ENCODE assay signal across 8 mouse cellular contexts in the genomic region with DNA sequence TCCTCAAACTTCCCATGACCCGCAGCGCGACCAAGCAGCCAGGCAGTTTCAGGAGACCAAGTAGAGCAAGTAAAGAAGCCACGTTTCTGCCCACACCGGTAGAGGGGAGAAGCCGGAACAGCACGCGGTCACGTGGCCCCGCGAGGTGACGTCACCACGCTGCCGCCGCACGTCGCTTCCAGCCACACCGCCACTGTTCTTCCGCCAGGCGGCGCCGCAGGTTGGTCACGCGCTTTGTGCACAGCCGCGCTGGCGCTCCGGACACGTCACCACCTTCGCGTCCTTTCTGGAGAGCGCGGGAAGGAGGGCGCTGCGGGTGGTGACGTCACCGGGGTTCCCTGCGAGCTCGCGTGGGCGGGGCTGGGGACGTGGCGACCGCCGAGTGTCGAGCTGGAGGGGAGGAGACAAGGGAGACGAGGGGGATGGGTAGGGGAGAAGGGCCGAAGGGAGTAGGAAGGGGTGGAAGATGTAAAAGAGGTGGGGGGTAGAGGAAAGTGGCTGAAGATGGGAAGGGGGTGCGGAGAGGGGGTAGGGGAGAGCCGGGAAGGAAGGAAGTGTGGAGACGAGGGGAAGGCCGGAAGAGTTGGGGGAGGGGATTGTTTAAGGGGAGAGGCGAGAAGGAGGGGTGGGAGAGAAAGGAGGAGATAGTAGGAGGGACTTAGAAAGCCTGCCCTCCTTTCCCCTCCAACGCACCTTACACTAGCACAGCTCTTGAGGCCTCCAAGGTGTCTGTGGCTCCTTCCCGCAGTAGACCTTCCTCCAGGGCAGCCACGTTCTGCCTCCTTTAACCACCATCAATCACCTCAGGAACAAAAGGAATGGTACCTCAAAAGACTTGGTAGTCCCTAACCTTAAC. TPM values are rescaled to one million over a fixed set of nuclear protein-coding genes. Genes with fewer than 3 reads are reported as not detected.
DNase-seq lines count a peak whose midpoint lies in the region; ATAC-seq and TF ChIP-seq lines count a peak whose summit lies in the region.

No protein-coding gene starts in this region.

- H3K4me2 ChIP-seq in embryonic facial prominence, embryonic 14.5 days (ENCODE audit: low read depth, low read length) = peak overlapping the region; percentile 67
- H3K4me2 ChIP-seq in limb, embryonic 13.5 days (replicated peaks) = peak overlapping the region; percentile 76
- H3K4me2 ChIP-seq in midbrain, embryonic 16.5 days (ENCODE audit: low read length) = peak overlapping the region; percentile 67

- H3K4me1 ChIP-seq in embryonic facial prominence, embryonic 14.5 days (ENCODE audit: control insufficient read depth, insufficient read depth, low read length) = peaks cover 11% of the 10 kb centered on the region
- H3K4me1 ChIP-seq in heart, adult 2 months (ENCODE audit: control insufficient read depth, insufficient read depth, low read length) = peaks cover 28% of the 10 kb centered on the region
- peaks cover 19% of the 10 kb centered on the region for H3K4me1 ChIP-seq in limb, embryonic 13.5 days
- H3K4me1 ChIP-seq in midbrain, embryonic 16.5 days (ENCODE audit: control insufficient read depth, insufficient read depth, low read length) = peaks cover 16% of the 10 kb centered on the region

- TF ChIP-seq POLR2A in heart, adult 2 months (IDR thresholded peaks at IDR 0.05; ENCODE audit: insufficient read depth, low read depth, low read length) = peak; percentile 97

- ATAC-seq in embryonic facial prominence, embryonic 14.5 days (ENCODE audit: low read depth) = peak; percentile 94
- ATAC-seq in limb, embryonic 13.5 days (ENCODE audit: low FRiP score, low read depth) = peak; percentile 95
- ATAC-seq in midbrain, embryonic 16.5 days = peak; percentile 95

- H3K79me2 ChIP-seq in heart, adult 2 months (replicated peaks; ENCODE audit: control insufficient read depth, insufficient read depth, low read length) = no peaks in the 10 kb centered on the region

- H3K9ac ChIP-seq in embryonic facial prominence, embryonic 14.5 days (ENCODE audit: low read depth, low read length) = peak overlapping the region; percentile 69
- peak overlapping the region; percentile 70 for H3K9ac ChIP-seq in heart, adult 2 months (ENCODE audit: low read depth, low read length)
- peak overlapping the region; percentile 71 for H3K9ac ChIP-seq in limb, embryonic 13.5 days
- peak overlapping the region; percentile 53 for H3K9ac ChIP-seq in midbrain, embryonic 16.5 days (ENCODE audit: low read depth, low read length)

- no peak; the same call in 1 of the 2 replicates for TF ChIP-seq CTCF in heart, adult 2 months (IDR thresholded peaks at IDR 0.05)

- WGBS in embryonic facial prominence, embryonic 14.5 days = under 1% methylated on average over 54 of the region's 56 CpGs
- WGBS in heart, adult 2 months = under 1% methylated on average over 56 of the region's 56 CpGs
- WGBS in limb, embryonic 13.5 days = under 1% methylated on average over 56 of the region's 56 CpGs
- under 1% methylated on average over 53 of the region's 56 CpGs for WGBS in midbrain, embryonic 16.5 days

- no peaks in the 10 kb centered on the region for H3K9me3 ChIP-seq in embryonic facial prominence, embryonic 14.5 days (ENCODE audit: control insufficient read depth, low read length)
- H3K9me3 ChIP-seq in limb, embryonic 13.5 days = no peaks in the 10 kb centered on the region
- H3K9me3 ChIP-seq in midbrain, embryonic 16.5 days (replicated peaks; ENCODE audit: control insufficient read depth, low read length, poor library complexity, severe bottlenecking) = no peaks in the 10 kb centered on the region

- intact Hi-C loops in heart, adult 2 months (cut with DNase I) = loop anchor here (1.0 kb wide), 2 partner anchors 22 to 55 kb away; no protein-coding TSS in a partner anchor

- peak; percentile 99 for TF ChIP-seq EP300 in heart, adult 2 months (IDR thresholded peaks at IDR 0.05; ENCODE audit: insufficient read depth, low read depth, low read length)

- H3K36me3 ChIP-seq in embryonic facial prominence, embryonic 14.5 days (ENCODE audit: control insufficient read depth, insufficient read depth, low read length) = peaks cover 10% of the 10 kb centered on the region; the same call in 1 of the 2 replicates
- peaks cover 2% of the 10 kb centered on the region; the same call in 1 of the 2 replicates for H3K36me3 ChIP-seq in heart, adult 2 months (ENCODE audit: control insufficient read depth, insufficient read depth, low read length)
- H3K36me3 ChIP-seq in limb, embryonic 13.5 days = peaks cover 25% of the 10 kb centered on the region
- H3K36me3 ChIP-seq in midbrain, embryonic 16.5 days (ENCODE audit: control insufficient read depth, insufficient read depth, low read length) = no peaks in the 10 kb centered on the region

- peak overlapping the region; percentile 88 for H3K27ac ChIP-seq in embryonic facial prominence, embryonic 14.5 days (replicated peaks; ENCODE audit: low read depth, low read length)
- H3K27ac ChIP-seq in heart, adult 2 months = peak overlapping the region; percentile 98
- H3K27ac ChIP-seq in limb, embryonic 13.5 days = peak overlapping the region; percentile 91
- H3K27ac ChIP-seq in midbrain, embryonic 16.5 days (ENCODE audit: low read length) = peak overlapping the region; percentile 91

- peak overlapping the region; percentile 42 for H3K4me3 ChIP-seq in embryonic facial prominence, embryonic 14.5 days (ENCODE audit: low read depth, low read length)
- peak overlapping the region; percentile 59 for H3K4me3 ChIP-seq in heart, adult 2 months
- peak overlapping the region; percentile 44 for H3K4me3 ChIP-seq in limb, embryonic 13.5 days
- H3K4me3 ChIP-seq in midbrain, embryonic 16.5 days (ENCODE audit: low read depth, low read length) = peak overlapping the region; percentile 40

- H3K27me3 ChIP-seq in embryonic facial prominence, embryonic 14.5 days (replicated peaks; ENCODE audit: control insufficient read depth, insufficient read depth, low read length) = no peaks in the 10 kb centered on the region
- no peaks in the 10 kb centered on the region for H3K27me3 ChIP-seq in heart, adult 2 months (ENCODE audit: control insufficient read depth, insufficient read depth, low read length)
- no peaks in the 10 kb centered on the region for H3K27me3 ChIP-seq in limb, embryonic 13.5 days
- H3K27me3 ChIP-seq in midbrain, embryonic 16.5 days (ENCODE audit: control insufficient read depth, insufficient read depth, low read depth, low read length) = no peaks in the 10 kb centered on the region

- peak; percentile 99 for DNase-seq in 3T3-L1 (ENCODE audit: low read depth, low spot score)
- peak; percentile 99 for DNase-seq in adrenal gland, postnatal 4 days (ENCODE audit: low spot score in 2 of 2)
- peak; percentile 99 for DNase-seq in embryonic facial prominence, embryonic 14.5 days (ENCODE audit: low spot score)
- peak; percentile 100 for DNase-seq in heart, adult 2 months
- DNase-seq in kidney, adult 8-10 months = peak; percentile 99
- peak; percentile 99 to 100 for DNase-seq in spleen, postnatal 10 days (ENCODE audit: low spot score in 2 of 2)

RNA-seq across cellular contexts. Expression of a gene that starts 34.2 kb away (rescaled TPM):
- 10 to 100 TPM; 17.6 to 19.1 TPM for total RNA-seq in adrenal gland, postnatal 4 days (2021)
- polyA plus RNA-seq in embryonic facial prominence, embryonic 14.5 days (2014; fragmentation: Nextera tagmentation; extraction: Ambion mirVana) = 22.7 and 23.9 TPM in 2 replicates
- total RNA-seq in heart, adult 2 months (2021) = 10 to 100 TPM in 1 of 2 experiments, 1 to 10 TPM in 1; 8.9 to 11.0 TPM
- polyA plus RNA-seq in heart, adult 2 months (2012; rRNA removed) = 8.6 and 10.7 TPM in 2 replicates
- 25.2 and 25.4 TPM in 2 replicates for polyA plus RNA-seq in limb, embryonic 13.5 days (2015; fragmentation: Nextera tagmentation; extraction: Ambion mirVana)
- polyA plus RNA-seq in midbrain, embryonic 16.5 days (2015; fragmentation: Nextera tagmentation; extraction: Ambion mirVana) = 24.1 and 25.6 TPM in 2 replicates

RNA-seq across cellular contexts. Expression of a gene that starts 45.9 kb away (rescaled TPM):
- total RNA-seq in adrenal gland, postnatal 4 days (2021) = 1 to 10 TPM in 1 of 2 experiments, not detected in 1; 2.1 TPM
- not detected in 2 replicates for polyA plus RNA-seq in embryonic facial prominence, embryonic 14.5 days (2014; fragmentation: Nextera tagmentation; extraction: Ambion mirVana)
- total RNA-seq in heart, adult 2 months (2021) = not detected
- polyA plus RNA-seq in heart, adult 2 months (2012; rRNA removed) = not detected in 2 replicates
- polyA plus RNA-seq in limb, embryonic 13.5 days (2015; fragmentation: Nextera tagmentation; extraction: Ambion mirVana) = 1.3 TPM in 1 of 2 replicates, not detected in the other
- polyA plus RNA-seq in midbrain, embryonic 16.5 days (2015; fragmentation: Nextera tagmentation; extraction: Ambion mirVana) = 0.47 TPM in 1 of 2 replicates, not detected in the other

RNA-seq across cellular contexts. Expression of a gene that starts 53.8 kb away (rescaled TPM):
- total RNA-seq in adrenal gland, postnatal 4 days (2021) = 100 to 1,000 TPM; 273 to 288 TPM
- polyA plus RNA-seq in embryonic facial prominence, embryonic 14.5 days (2014; fragmentation: Nextera tagmentation; extraction: Ambion mirVana) = 397 and 402 TPM in 2 replicates
- total RNA-seq in heart, adult 2 months (2021) = 100 to 1,000 TPM; 155 to 164 TPM
- 72.9 and 85.8 TPM in 2 replicates for polyA plus RNA-seq in heart, adult 2 months (2012; rRNA removed)
- 454 and 479 TPM in 2 replicates for polyA plus RNA-seq in limb, embryonic 13.5 days (2015; fragmentation: Nextera tagmentation; extraction: Ambion mirVana)
- polyA plus RNA-seq in midbrain, embryonic 16.5 days (2015; fragmentation: Nextera tagmentation; extraction: Ambion mirVana) = 190 and 269 TPM in 2 replicates

Comparison
In these comparisons a context has a peak if more than half of its experiments do, and no peak if none do; other contexts are left out.
1. Peak in every context shown above with its lines: DNase-seq, ATAC-seq, H3K4me3 ChIP-seq and H3K27ac ChIP-seq.